In genomic region chr3:145962411-145962810, GRCm38 (mm10) we compare ENCODE assay signal across 17 mouse cellular contexts. TPM values are rescaled to one million over a fixed set of nuclear protein-coding genes. Genes with fewer than 3 reads are reported as not detected.
DNase-seq lines count a peak whose midpoint lies in the region; ATAC-seq and TF ChIP-seq lines count a peak whose summit lies in the region.
"Had no signal": no experiment of that assay in that cellular context is flagged by ENCODE, and none has a peak within 500 bp of the region (broad histone marks: within the 10 kb centered on the region; RNA-seq: fewer than 3 reads in every experiment).

No protein-coding gene starts in this region.

- H3K4me3 ChIP-seq in heart, adult 2 months = no peak overlapping the region
- no peak overlapping the region for H3K4me3 ChIP-seq in hindbrain, postnatal 0 days (ENCODE audit: low read length)
- no peak overlapping the region for H3K4me3 ChIP-seq in hindbrain, embryonic 16.5 days (ENCODE audit: low read length)
- H3K4me3 ChIP-seq: erythroblast, embryonic 14.5 days; forebrain, embryonic 15.5 days; midbrain, embryonic 13.5 days had no signal

- intact Hi-C loops in heart, adult 2 months (cut with DNase I) = no loop called here

- no peak for DNase-seq in heart, adult 2 months
- DNase-seq in heart, adult 18-20 months = no peak
- DNase-seq in hindbrain, postnatal 0 days (ENCODE audit: low spot score) = no peak
- peak; percentile 16 for DNase-seq in testis, postnatal 14 days (ENCODE audit: low spot score)
- DNase-seq in testis, postnatal 10 days (ENCODE audit: low spot score) = no peak
- DNase-seq in gastrocnemius, adult 8-10 months (ENCODE audit: low spot score in 2 of 2) = no peak
- DNase-seq: cerebellum, postnatal 14 days; thymus, postnatal 4 days had no signal

- H3K27ac ChIP-seq in heart, adult 2 months = peak overlapping the region; percentile 64; the same call in 1 of the 2 replicates
- no peak overlapping the region for H3K27ac ChIP-seq in hindbrain, postnatal 0 days
- no peak overlapping the region for H3K27ac ChIP-seq in hindbrain, embryonic 16.5 days (ENCODE audit: low read depth, low read length)
- H3K27ac ChIP-seq: embryonic facial prominence, embryonic 10.5 days; forebrain, embryonic 15.5 days; hindbrain, embryonic 10.5 days; midbrain, embryonic 13.5 days had no signal

- no peak for TF ChIP-seq POLR2A in heart, adult 2 months (IDR thresholded peaks at IDR 0.05; ENCODE audit: insufficient read depth, low read depth, low read length)

- no peak for TF ChIP-seq EP300 in heart, adult 2 months (IDR thresholded peaks at IDR 0.05; ENCODE audit: insufficient read depth, low read depth, low read length)

- TF ChIP-seq CTCF in heart, adult 2 months (IDR thresholded peaks at IDR 0.05) = no peak
- no peak for TF ChIP-seq CTCF in hindbrain, postnatal 0 days (IDR thresholded peaks at IDR 0.05; ENCODE audit: low read depth)

- H3K9ac ChIP-seq in heart, adult 2 months (ENCODE audit: low read depth, low read length) = no peak overlapping the region
- no peak overlapping the region for H3K9ac ChIP-seq in hindbrain, postnatal 0 days (replicated peaks; ENCODE audit: low read length)
- no peak overlapping the region for H3K9ac ChIP-seq in hindbrain, embryonic 16.5 days (ENCODE audit: low read depth, low read length)
- H3K9ac ChIP-seq: forebrain, embryonic 15.5 days; midbrain, embryonic 13.5 days; stomach, embryonic 15.5 days had no signal

- 0 out of 2 replicates have a peak, but pooled peaks have one; percentile 43 for ATAC-seq in hindbrain, postnatal 0 days
- no peak for ATAC-seq in hindbrain, embryonic 16.5 days
- no peak for ATAC-seq in monocyte, adult 5-6 weeks (replicated peaks; ENCODE audit: insufficient number of reproducible peaks, low FRiP score, low TSS enrichment, poor library complexity, severe bottlenecking)
- ATAC-seq: forebrain, embryonic 15.5 days; midbrain, embryonic 13.5 days had no signal

- H3K4me2 ChIP-seq in hindbrain, postnatal 0 days (ENCODE audit: low read depth, low read length) = no peak overlapping the region
- no peak overlapping the region for H3K4me2 ChIP-seq in hindbrain, embryonic 16.5 days (ENCODE audit: low read length)
- H3K4me2 ChIP-seq: forebrain, embryonic 15.5 days had no signal

- H3K27me3 ChIP-seq in heart, adult 2 months (ENCODE audit: control insufficient read depth, insufficient read depth, low read length) = no peaks in the 10 kb centered on the region
- peaks cover 6% of the 10 kb centered on the region; the same call in 1 of the 2 replicates for H3K27me3 ChIP-seq in hindbrain, postnatal 0 days (ENCODE audit: insufficient read depth, low read length)
- peaks cover 15% of the 10 kb centered on the region for H3K27me3 ChIP-seq in hindbrain, embryonic 16.5 days (replicated peaks; ENCODE audit: control insufficient read depth, insufficient read depth, low read length)
- H3K27me3 ChIP-seq: CH12.LX; stomach, embryonic 15.5 days had no signal

- peaks cover 6% of the 10 kb centered on the region for H3K4me1 ChIP-seq in heart, adult 2 months (ENCODE audit: control insufficient read depth, insufficient read depth, low read length)
- H3K4me1 ChIP-seq in hindbrain, postnatal 0 days (ENCODE audit: insufficient read depth, low read length) = peaks cover 3% of the 10 kb centered on the region; the same call in 1 of the 2 replicates
- peaks cover 11% of the 10 kb centered on the region; the same call in 1 of the 2 replicates for H3K4me1 ChIP-seq in hindbrain, embryonic 16.5 days (ENCODE audit: control insufficient read depth, insufficient read depth, low read depth, low read length)

- H3K9me3 ChIP-seq in hindbrain, postnatal 0 days (ENCODE audit: low read length) = no peaks in the 10 kb centered on the region
- H3K9me3 ChIP-seq in hindbrain, embryonic 16.5 days (ENCODE audit: control insufficient read depth, low read length) = no peaks in the 10 kb centered on the region
- H3K9me3 ChIP-seq: forebrain, embryonic 15.5 days; midbrain, embryonic 13.5 days; stomach, embryonic 15.5 days had no signal

- no peaks in the 10 kb centered on the region for H3K36me3 ChIP-seq in heart, adult 2 months (ENCODE audit: control insufficient read depth, insufficient read depth, low read length)
- H3K36me3 ChIP-seq in hindbrain, postnatal 0 days (ENCODE audit: insufficient read depth, low read length) = no peaks in the 10 kb centered on the region
- no peaks in the 10 kb centered on the region for H3K36me3 ChIP-seq in hindbrain, embryonic 16.5 days (ENCODE audit: control insufficient read depth, insufficient read depth, low read length)
- H3K36me3 ChIP-seq: embryonic facial prominence, embryonic 10.5 days; forebrain, embryonic 15.5 days; hindbrain, embryonic 10.5 days; midbrain, embryonic 13.5 days; stomach, embryonic 15.5 days had no signal

- WGBS in heart, adult 2 months = 64% methylated on average over 9 of the region's 9 CpGs
- 21% methylated on average over 9 of the region's 9 CpGs for WGBS in hindbrain, postnatal 0 days
- WGBS in hindbrain, embryonic 16.5 days = 25% methylated on average over 9 of the region's 9 CpGs

- H3K79me2 ChIP-seq in heart, adult 2 months (replicated peaks; ENCODE audit: control insufficient read depth, insufficient read depth, low read length) = no peaks in the 10 kb centered on the region

RNA-seq across cellular contexts. Expression of gene 2410004B18Rik, which starts 24.6 kb away (rescaled TPM):
- total RNA-seq in heart, adult 2 months (2021) = 10 to 100 TPM; 17.9 to 20.8 TPM
- 9.0 and 9.2 TPM in 2 replicates for polyA plus RNA-seq in heart, adult 2 months (2012; rRNA removed)
- 10 to 100 TPM; 18.0 to 20.6 TPM for total RNA-seq in heart, adult 18-20 months (2021)
- 30.8 and 33.3 TPM in 2 replicates for total RNA-seq in hindbrain, postnatal 0 days (2014; rRNA removed)
- 69.5 and 75.0 TPM in 2 replicates for polyA plus RNA-seq in hindbrain, postnatal 0 days (2015; fragmentation: Nextera tagmentation; extraction: Ambion mirVana)
- 74.9 and 88.9 TPM in 2 replicates for polyA plus RNA-seq in hindbrain, embryonic 16.5 days (2015; fragmentation: Nextera tagmentation; extraction: Ambion mirVana)
- 24.4 to 36.0 TPM (median 25.5 TPM) in 3 replicates for total RNA-seq in monocyte, adult 5-6 weeks (2017)
- 10 to 100 TPM; 17.1 to 23.1 (median 19.4) TPM for total RNA-seq in gastrocnemius, adult 8-10 months (2022)

RNA-seq across cellular contexts. Expression of gene Syde2, which starts 25.3 kb away (rescaled TPM):
- total RNA-seq in heart, adult 2 months (2021) = 10 to 100 TPM; 13.8 to 15.8 TPM
- 7.5 and 13.4 TPM in 2 replicates for polyA plus RNA-seq in heart, adult 2 months (2012; rRNA removed)
- 10 to 100 TPM; 16.2 to 16.7 TPM for total RNA-seq in heart, adult 18-20 months (2021)
- total RNA-seq in hindbrain, postnatal 0 days (2014; rRNA removed) = 4.7 and 5.1 TPM in 2 replicates
- polyA plus RNA-seq in hindbrain, postnatal 0 days (2015; fragmentation: Nextera tagmentation; extraction: Ambion mirVana) = 0.47 and 0.61 TPM in 2 replicates
- polyA plus RNA-seq in hindbrain, embryonic 16.5 days (2015; fragmentation: Nextera tagmentation; extraction: Ambion mirVana) = 0.28 and 0.56 TPM in 2 replicates
- 0.32 to 1.6 TPM in 2 of 3 replicates, not detected in the other for total RNA-seq in monocyte, adult 5-6 weeks (2017)
- total RNA-seq in gastrocnemius, adult 8-10 months (2022) = 1 to 10 TPM in 1 of 4 experiments, under 1 TPM in 3; 0.56 to 1.2 (median 0.82) TPM
- polyA plus RNA-seq: erythroblast, embryonic 14.5 days had no signal

RNA-seq across cellular contexts. Expression of gene Bcl10, which starts 39.8 kb away (rescaled TPM):
- total RNA-seq in heart, adult 2 months (2021) = 10 to 100 TPM; 17.7 to 19.3 TPM
- 11.0 and 14.0 TPM in 2 replicates for polyA plus RNA-seq in heart, adult 2 months (2012; rRNA removed)
- total RNA-seq in heart, adult 18-20 months (2021) = 10 to 100 TPM; 16.1 to 16.5 TPM
- 25.9 and 32.8 TPM in 2 replicates for total RNA-seq in hindbrain, postnatal 0 days (2014; rRNA removed)
- polyA plus RNA-seq in hindbrain, postnatal 0 days (2015; fragmentation: Nextera tagmentation; extraction: Ambion mirVana) = 36.4 and 37.5 TPM in 2 replicates
- 33.6 and 33.7 TPM in 2 replicates for polyA plus RNA-seq in hindbrain, embryonic 16.5 days (2015; fragmentation: Nextera tagmentation; extraction: Ambion mirVana)
- total RNA-seq in monocyte, adult 5-6 weeks (2017) = 122 to 137 TPM (median 132 TPM) in 3 replicates
- total RNA-seq in gastrocnemius, adult 8-10 months (2022) = 10 to 100 TPM in 2 of 4 experiments, 1 to 10 TPM in 2; 9.0 to 11.2 (median 9.9) TPM
